Mouse (Mus musculus): Measurements from ENCODE around the gene Vps37b. TPM values are rescaled to one million over a fixed set of nuclear protein-coding genes. Genes with fewer than 3 reads are reported as not detected.

Gene Vps37b
- polyA plus RNA-seq, 1 experiment from 2014 or later, result 37.7 TPM

GRCm38 (mm10) chr5:124029220-124030035, 2.6 kb downstream of the Vps37b start:
- no peak for ATAC-seq (ENCODE audit: insufficient number of reproducible peaks, low FRiP score, low TSS enrichment, low read depth)
- no peak overlapping the region for H3K9ac ChIP-seq
- peaks cover 53% of the 10 kb centered on the region for H3K4me1 ChIP-seq
- H3K4me2 ChIP-seq (replicated peaks), result peak overlapping the region; percentile 68; the same call in 1 of the 2 replicates
- no peak overlapping the region for H3K27ac ChIP-seq (replicated peaks)
- WGBS, result 77% methylated on average over 19 of the region's 19 CpGs
- H3K9me3 ChIP-seq (replicated peaks), result no peaks in the 10 kb centered on the region
- no peaks in the 10 kb centered on the region for H3K36me3 ChIP-seq
- no peaks in the 10 kb centered on the region for H3K27me3 ChIP-seq
- no peak overlapping the region for H3K4me3 ChIP-seq (replicated peaks)

- Histone ChIP-seq H3K4me1 (peaks cover 55% of the 10 kb centered on the region), H3K27ac (replicated peaks) (0 out of 2 replicates have a peak overlapping the region, but pooled peaks have one; percentile 9), H3K27me3 (no peaks in the 10 kb centered on the region), H3K4me2 (replicated peaks) (no peak overlapping the region), H3K9me3 (replicated peaks) (no peaks in the 10 kb centered on the region), H3K4me3 (replicated peaks) (no peak overlapping the region), H3K9ac (no peak overlapping the region), H3K36me3 (no peaks in the 10 kb centered on the region)
- WGBS, result 47% methylated on average over 7 of the region's 7 CpGs
- no peak for ATAC-seq (ENCODE audit: insufficient number of reproducible peaks, low FRiP score, low TSS enrichment, low read depth)
Observed at GRCm38 (mm10) chr5:124028680-124029079, 3.4 kb downstream of the Vps37b start.

GRCm38 (mm10) chr5:124027702-124028470, 4.2 kb downstream of the Vps37b start:
- Histone ChIP-seq H3K9me3 (replicated peaks) (no peaks in the 10 kb centered on the region), H3K4me3 (replicated peaks) (no peak overlapping the region), H3K9ac (no peak overlapping the region), H3K27ac (replicated peaks) (peak overlapping the region; percentile 9; the same call in 1 of the 2 replicates), H3K36me3 (no peaks in the 10 kb centered on the region), H3K4me1 (peaks cover 57% of the 10 kb centered on the region), H3K4me2 (replicated peaks) (no peak overlapping the region), H3K27me3 (no peaks in the 10 kb centered on the region)
- WGBS, result 75% methylated on average over 19 of the region's 19 CpGs
- ATAC-seq (ENCODE audit: insufficient number of reproducible peaks, low FRiP score, low TSS enrichment, low read depth), result no peak

GRCm38 (mm10) chr5:124026568-124026967, 5.5 kb downstream of the Vps37b start:
- Histone ChIP-seq H3K9ac (no peak overlapping the region), H3K9me3 (replicated peaks) (no peaks in the 10 kb centered on the region), H3K36me3 (0 out of 2 replicates have a peak, but pooled peaks cover 3% of the 10 kb centered on the region), H3K27ac (replicated peaks) (no peak overlapping the region), H3K4me1 (peaks cover 57% of the 10 kb centered on the region), H3K4me2 (replicated peaks) (no peak overlapping the region), H3K27me3 (no peaks in the 10 kb centered on the region), H3K4me3 (replicated peaks) (no peak overlapping the region)
- no peak for ATAC-seq (ENCODE audit: insufficient number of reproducible peaks, low FRiP score, low TSS enrichment, low read depth)
- whole genome bisulfite sequencing, result 82% methylated on average over 5 of the region's 5 CpGs

GRCm38 (mm10) chr5:124025587-124026441, 6.3 kb downstream of the Vps37b start:
- H3K27ac ChIP-seq (replicated peaks), result no peak overlapping the region
- H3K4me3 ChIP-seq (replicated peaks), result no peak overlapping the region
- H3K4me1 ChIP-seq, result peaks cover 52% of the 10 kb centered on the region
- H3K36me3 ChIP-seq, result 0 out of 2 replicates have a peak, but pooled peaks cover 6% of the 10 kb centered on the region
- no peak overlapping the region for H3K9ac ChIP-seq
- no peaks in the 10 kb centered on the region for H3K27me3 ChIP-seq
- H3K4me2 ChIP-seq (replicated peaks), result no peak overlapping the region
- WGBS, result 86% methylated on average over 15 of the region's 15 CpGs
- no peak for ATAC-seq (ENCODE audit: insufficient number of reproducible peaks, low FRiP score, low TSS enrichment, low read depth)
- no peaks in the 10 kb centered on the region for H3K9me3 ChIP-seq (replicated peaks)

GRCm38 (mm10) chr5:124025146-124025545, 6.9 kb downstream of the Vps37b start:
- 0 out of 2 replicates have a peak, but pooled peaks cover 6% of the 10 kb centered on the region for H3K36me3 ChIP-seq
- H3K4me3 ChIP-seq (replicated peaks), result no peak overlapping the region
- no peaks in the 10 kb centered on the region for H3K27me3 ChIP-seq
- H3K27ac ChIP-seq (replicated peaks), result no peak overlapping the region
- H3K9me3 ChIP-seq (replicated peaks), result no peaks in the 10 kb centered on the region
- WGBS, result 71% methylated on average over 9 of the region's 9 CpGs
- peaks cover 45% of the 10 kb centered on the region for H3K4me1 ChIP-seq
- no peak overlapping the region for H3K4me2 ChIP-seq (replicated peaks)
- no peak for ATAC-seq (ENCODE audit: insufficient number of reproducible peaks, low FRiP score, low TSS enrichment, low read depth)
- no peak overlapping the region for H3K9ac ChIP-seq

- Histone ChIP-seq H3K27me3 (no peaks in the 10 kb centered on the region), H3K9me3 (replicated peaks) (no peaks in the 10 kb centered on the region), H3K4me3 (replicated peaks) (no peak overlapping the region), H3K4me1 (peaks cover 42% of the 10 kb centered on the region), H3K9ac (no peak overlapping the region), H3K4me2 (replicated peaks) (no peak overlapping the region), H3K36me3 (0 out of 2 replicates have a peak, but pooled peaks cover 6% of the 10 kb centered on the region), H3K27ac (replicated peaks) (no peak overlapping the region)
- no peak for ATAC-seq (ENCODE audit: insufficient number of reproducible peaks, low FRiP score, low TSS enrichment, low read depth)
- 81% methylated on average over 6 of the region's 6 CpGs for WGBS
Observed at GRCm38 (mm10) chr5:124024677-124025076, 7.4 kb downstream of the Vps37b start.

GRCm38 (mm10) chr5:124022365-124022764, 9.7 kb downstream of the Vps37b start:
- Histone ChIP-seq H3K27ac (replicated peaks) (no peak overlapping the region), H3K4me2 (replicated peaks) (no peak overlapping the region), H3K9ac (no peak overlapping the region), H3K36me3 (0 out of 2 replicates have a peak, but pooled peaks cover 6% of the 10 kb centered on the region), H3K4me1 (peaks cover 43% of the 10 kb centered on the region), H3K4me3 (replicated peaks) (no peak overlapping the region), H3K27me3 (no peaks in the 10 kb centered on the region), H3K9me3 (replicated peaks) (no peaks in the 10 kb centered on the region)
- 69% methylated on average over 7 of the region's 7 CpGs for WGBS
- ATAC-seq (ENCODE audit: insufficient number of reproducible peaks, low FRiP score, low TSS enrichment, low read depth), result no peak

- Histone ChIP-seq H3K4me1 (peaks cover 42% of the 10 kb centered on the region), H3K27ac (replicated peaks) (no peak overlapping the region), H3K9ac (no peak overlapping the region), H3K4me3 (replicated peaks) (no peak overlapping the region), H3K36me3 (0 out of 2 replicates have a peak, but pooled peaks cover 6% of the 10 kb centered on the region), H3K4me2 (replicated peaks) (no peak overlapping the region), H3K27me3 (no peaks in the 10 kb centered on the region), H3K9me3 (replicated peaks) (no peaks in the 10 kb centered on the region)
- WGBS, result 83% methylated on average over 11 of the region's 11 CpGs
- no peak for ATAC-seq (ENCODE audit: insufficient number of reproducible peaks, low FRiP score, low TSS enrichment, low read depth)
Observed at GRCm38 (mm10) chr5:124021701-124022100, 10.4 kb downstream of the Vps37b start.

- no peak overlapping the region for H3K27ac ChIP-seq (replicated peaks)
- H3K4me1 ChIP-seq, result peaks cover 42% of the 10 kb centered on the region
- H3K9ac ChIP-seq, result no peak overlapping the region
- H3K9me3 ChIP-seq (replicated peaks), result no peaks in the 10 kb centered on the region
- H3K27me3 ChIP-seq, result no peaks in the 10 kb centered on the region
- 89% methylated on average over 11 of the region's 11 CpGs for WGBS
- no peak for ATAC-seq (ENCODE audit: insufficient number of reproducible peaks, low FRiP score, low TSS enrichment, low read depth)
- no peak overlapping the region for H3K4me2 ChIP-seq (replicated peaks)
- H3K36me3 ChIP-seq, result 0 out of 2 replicates have a peak, but pooled peaks cover 6% of the 10 kb centered on the region
- H3K4me3 ChIP-seq (replicated peaks), result no peak overlapping the region
Observed at GRCm38 (mm10) chr5:124021148-124021547, 10.9 kb downstream of the Vps37b start.

Data from embryonic facial prominence, embryonic 15.5 days (tissue).